Mouse (Mus musculus) G1E (cell line): Measurements from ENCODE around the gene Ltn1. TPM values are rescaled to one million over a fixed set of nuclear protein-coding genes. Genes with fewer than 3 reads are reported as not detected.

Experiments used
- ATAC-seq: 2 replicates; pipeline ENCODE4 v1.8.0; 2016; ENCODE audit warnings: mild to moderate bottlenecking; ENCODE audit not compliant: insufficient number of reproducible peaks, poor library complexity, low FRiP score, severe bottlenecking; ENCODE audit errors: extremely low read depth
- DNase-seq: peaks from one replicate; pipeline ENCODE4 v3.0.0; 2012; ENCODE audit warnings: low spot score
- H3K27me3 ChIP-seq: 2 replicates; pipeline ENCODE4 v1.6.1; 2012; ENCODE audit warnings: mild to moderate bottlenecking, low read length, inconsistent platforms; ENCODE audit not compliant: insufficient read depth
- H3K36me3 ChIP-seq: replicated peaks from 2 replicates; pipeline ENCODE3; 2012; ENCODE audit warnings: mild to moderate bottlenecking, inconsistent platforms
- H3K4me1 ChIP-seq: 2 replicates; pipeline ENCODE4 v1.6.1; 2012; ENCODE audit warnings: low read depth, low read length, inconsistent platforms, mixed read lengths; ENCODE audit not compliant: insufficient read depth
- H3K4me3 ChIP-seq: 2 replicates; pipeline ENCODE4 v1.5.1; 2012; ENCODE audit warnings: low read depth, mild to moderate bottlenecking, inconsistent platforms, low read length, moderate library complexity, mixed read lengths
- H3K9me3 ChIP-seq: replicated peaks from 2 replicates; pipeline ENCODE4 v1.6.1; 2012; ENCODE audit warnings: inconsistent platforms
- CTCF ChIP-seq: IDR thresholded peaks from 2 replicates; pipeline ENCODE4 v1.5.1; 2012; ENCODE audit warnings: low read depth, low read length, inconsistent platforms, mixed read lengths
- GATA1 ChIP-seq: IDR thresholded peaks from 2 replicates; pipeline ENCODE4 v1.6.1; 2012; ENCODE audit warnings: borderline replicate concordance, low read length, inconsistent platforms, mixed read lengths
- GATA2 ChIP-seq: IDR thresholded peaks from 2 replicates; pipeline ENCODE4 v1.6.1; 2012; ENCODE audit warnings: low read depth, low read length, inconsistent platforms, borderline replicate concordance
- POLR2AphosphoS5 ChIP-seq: IDR thresholded peaks from 2 replicates; pipeline ENCODE4 v1.6.1; 2012; ENCODE audit warnings: low read depth, low read length, inconsistent platforms; ENCODE audit not compliant: insufficient replicate concordance
- TAL1 ChIP-seq: conservative IDR thresholded peaks from 2 replicates; pipeline ENCODE4 v1.6.1; 2012; ENCODE audit warnings: low read depth, low read length, inconsistent platforms, mixed read lengths
- polyA plus RNA-seq: library from polyadenylated mRNA; stranded (reverse); fragments of >175 nt; gene quantifications from 2 replicates; pipeline ENCODE4 v1.2.3, GENCODE M21; 2012
- total RNA-seq, 2 experiments: library from RNA; stranded (forward) in 1 of 2; stranded (reverse) in 1 of 2; fragments of 200-1000 nt in 1 of 2; fragments of >200 nt in 1 of 2; fragmentation: Nextera tagmentation in 1 of 2; gene quantifications; 2 replicates each; pipeline ENCODE4 v1.2.3; 2014 to 2017

Ltn1 gene
- total RNA-seq (2014; fragmentation: Nextera tagmentation) (34.9 and 40.6 TPM in 2 replicates), total RNA-seq (2017) (26.5 and 26.9 TPM in 2 replicates), polyA plus RNA-seq (2.4 and 3.2 TPM in 2 replicates)

- Histone ChIP-seq H3K9me3 (no peaks in the 10 kb centered on the region), H3K4me1 (peaks cover 18% of the 10 kb centered on the region), H3K36me3 (peaks cover 55% of the 10 kb centered on the region), H3K4me3 (peak within 1 kb of the TSS; percentile 88), H3K27me3 (no peaks in the 10 kb centered on the region)
- peak; percentile 100 for ATAC-seq
- peak; percentile 78 for DNase-seq
- no peak for TF ChIP-seq GATA1
Measured at GRCm38 (mm10) chr16:87432033-87432814, at the start of gene Ltn1. Gene Ltn1 (minus strand): TSS chr16:87432612.

DNA sequence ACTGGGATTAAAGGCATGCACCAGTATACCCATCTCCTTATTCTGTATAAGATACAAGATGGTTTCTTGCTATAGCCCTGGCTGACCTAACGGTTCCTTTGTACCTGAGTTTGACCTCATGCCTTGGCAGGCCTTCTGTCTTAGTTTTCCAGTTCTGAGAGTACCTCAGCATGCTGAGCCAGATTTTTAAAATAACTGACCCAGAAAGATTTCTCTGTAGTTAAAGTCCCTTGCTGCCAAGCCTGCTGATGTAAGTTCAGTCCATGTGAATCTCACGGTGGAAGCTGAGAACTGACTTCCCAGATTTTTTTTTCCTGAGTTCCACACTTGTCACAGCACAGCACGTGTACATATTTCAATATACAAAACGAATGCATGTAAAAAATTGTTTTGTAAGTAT, 38.2 kb upstream of the Ltn1 start:
- no peak for DNase-seq
- Histone ChIP-seq H3K36me3 (peaks cover 88% of the 10 kb centered on the region), H3K27me3 (no peaks in the 10 kb centered on the region), H3K4me1 (no peaks in the 10 kb centered on the region), H3K4me3 (no peak overlapping the region), H3K9me3 (no peaks in the 10 kb centered on the region)
- ATAC-seq, result no peak
- TF ChIP-seq TAL1 (no peak), POLR2AphosphoS5 (no peak), CTCF (no peak), GATA1 (no peak), GATA2 (no peak)

GRCm38 (mm10) chr16:87458752-87459151, 26.3 kb upstream of the Ltn1 start:
- peaks cover 60% of the 10 kb centered on the region for H3K36me3 ChIP-seq
- ATAC-seq, result no peak
- no peaks in the 10 kb centered on the region for H3K27me3 ChIP-seq
- H3K9me3 ChIP-seq, result no peaks in the 10 kb centered on the region
- H3K4me3 ChIP-seq, result no peak overlapping the region
- H3K4me1 ChIP-seq, result peaks cover 23% of the 10 kb centered on the region
- TF ChIP-seq GATA1 (no peak), TAL1 (no peak), CTCF (no peak), GATA2 (no peak), POLR2AphosphoS5 (no peak)
- DNase-seq, result no peak

DNA sequence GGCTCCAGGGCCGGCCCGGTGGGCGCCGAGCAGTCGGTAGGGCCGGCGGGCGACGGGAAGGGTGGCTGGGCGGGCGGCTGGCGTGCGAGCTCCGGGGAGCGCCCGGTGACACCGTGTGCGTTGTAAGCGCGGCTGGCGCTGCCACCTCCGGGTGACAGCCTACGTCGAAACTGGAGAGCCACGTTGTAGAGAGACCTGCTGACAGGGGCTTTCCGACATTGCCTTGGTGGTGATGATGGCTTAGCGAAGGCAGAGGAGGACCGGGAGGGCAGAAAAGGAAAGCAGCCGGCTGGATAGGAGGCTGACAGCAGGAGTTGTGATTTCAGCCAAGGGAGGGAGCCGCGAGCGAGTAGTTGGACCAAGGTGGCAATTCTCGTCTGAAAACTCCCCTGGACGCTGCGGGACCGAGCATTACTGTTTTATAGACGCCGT, 22.8 kb upstream of the Ltn1 start:
- DNase-seq, result no peak
- H3K36me3 ChIP-seq, result peaks cover 26% of the 10 kb centered on the region
- H3K9me3 ChIP-seq, result no peaks in the 10 kb centered on the region
- 0 out of 2 replicates have a peak, but pooled peaks have one; percentile 18 for ATAC-seq
- H3K4me3 ChIP-seq, result peak overlapping the region; percentile 96
- no peaks in the 10 kb centered on the region; the same call in 1 of the 2 replicates for H3K27me3 ChIP-seq
- H3K4me1 ChIP-seq, result peaks cover 36% of the 10 kb centered on the region
- TF ChIP-seq CTCF (no peak), POLR2AphosphoS5 (no peak), TAL1 (no peak)

DNA sequence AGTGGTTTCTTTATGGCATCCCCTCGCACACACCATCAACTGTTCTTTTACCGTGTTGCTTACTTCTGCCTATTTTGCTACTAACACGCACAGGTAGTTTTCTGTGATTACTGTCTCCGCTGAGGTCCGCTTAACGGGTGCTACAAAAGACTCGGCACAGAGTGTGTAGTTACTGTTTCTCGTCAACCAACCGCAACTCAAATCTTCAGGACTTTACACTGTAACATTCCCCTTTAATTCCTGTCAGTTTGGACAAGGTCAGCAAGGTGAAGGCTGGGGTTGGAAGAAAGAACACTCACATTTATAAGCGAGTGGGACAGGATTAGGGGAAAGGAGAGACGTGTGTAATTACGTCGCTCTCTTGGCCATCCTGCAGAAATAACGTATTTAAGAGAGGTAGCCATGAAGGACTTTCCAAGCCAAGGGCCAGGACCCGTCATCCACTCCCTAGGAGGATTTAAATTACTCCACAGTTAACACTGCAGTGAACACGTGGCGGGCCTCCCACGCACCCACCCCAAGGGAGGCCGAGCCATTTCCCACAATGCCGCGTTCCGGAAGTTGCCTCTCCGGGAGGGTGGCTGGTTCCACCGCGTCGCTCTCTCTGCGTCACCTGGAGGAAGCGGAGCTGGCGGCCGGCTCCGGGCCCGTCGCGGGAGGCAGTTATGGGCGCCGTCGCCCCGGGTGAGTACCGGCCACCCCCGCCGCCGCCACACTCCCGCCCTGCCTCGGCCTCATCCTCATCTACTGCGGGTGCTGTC, 22.2 kb upstream of the Ltn1 start, which contains the start of gene Usp16:
Gene Usp16 (plus strand): TSS at position 285 of the 761 bp plus-strand sequence.
- ATAC-seq (peak; percentile 94), DNase-seq (peak; percentile 98)
- no peaks in the 10 kb centered on the region for H3K9me3 ChIP-seq
- no peaks in the 10 kb centered on the region; the same call in 1 of the 2 replicates for H3K27me3 ChIP-seq
- peak within 1 kb of the TSS; percentile 96 for H3K4me3 ChIP-seq
- H3K36me3 ChIP-seq, result peaks cover 21% of the 10 kb centered on the region
- TF ChIP-seq TAL1, result no peak
- no peak for TF ChIP-seq GATA2
- no peak for TF ChIP-seq POLR2AphosphoS5
- TF ChIP-seq GATA1, result no peak
- no peak for TF ChIP-seq CTCF
- H3K4me1 ChIP-seq, result peaks cover 36% of the 10 kb centered on the region

DNA sequence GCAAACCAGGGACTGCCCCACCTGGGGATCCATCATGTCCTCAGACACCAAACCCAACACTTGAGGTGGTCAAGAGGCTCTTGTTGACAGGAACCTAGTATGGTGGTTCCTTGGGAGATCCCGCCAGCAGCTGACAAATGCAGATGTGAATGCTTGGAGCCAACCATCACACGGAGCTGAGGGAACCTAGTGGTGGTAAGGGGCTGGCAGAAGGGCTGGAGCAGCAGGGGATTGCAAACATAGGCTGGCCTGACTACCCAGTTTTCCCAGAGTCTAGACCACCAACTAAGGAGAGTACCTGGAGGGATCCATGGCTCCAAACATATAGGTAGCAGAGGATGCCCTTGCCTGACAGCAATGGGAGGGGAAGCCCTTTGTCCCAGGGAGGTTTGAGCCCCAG, 20.8 kb upstream of the Ltn1 start:
- TF ChIP-seq POLR2AphosphoS5 (no peak), CTCF (no peak), GATA2 (no peak), GATA1 (no peak), TAL1 (no peak)
- Histone ChIP-seq H3K27me3 (no peaks in the 10 kb centered on the region; the same call in 1 of the 2 replicates), H3K4me3 (no peak overlapping the region)

More for the DNA sequence above, 20.8 kb upstream of the Ltn1 start:
- Histone ChIP-seq H3K4me1 (peaks cover 36% of the 10 kb centered on the region), H3K36me3 (peaks cover 8% of the 10 kb centered on the region), H3K9me3 (no peaks in the 10 kb centered on the region)
- no peak for DNase-seq
- no peak for ATAC-seq
